Mouse (Mus musculus): ENCODE results near the gene Kcnh1.

GRCm38 (mm10) chr1:192336029-192336428, 145.5 kb downstream of the Kcnh1 start:
- TF ChIP-seq CTCF (IDR thresholded peaks at IDR 0.05; ENCODE audit: extremely low read depth, insufficient read depth, insufficient read length, insufficient replicate concordance) = no peak
- TF ChIP-seq POLR2A (IDR thresholded peaks at IDR 0.05; ENCODE audit: low read depth, low read length) = no peak
